Comparison of ENCODE assay signal across 20 mouse cellular contexts in genomic region chr3:134184042-134184441, GRCm38 (mm10). TPM values are rescaled to one million over a fixed set of nuclear protein-coding genes. Genes with fewer than 3 reads are reported as not detected.
"Had no signal": no experiment of that assay in that cellular context is flagged by ENCODE, and none has a peak within 500 bp of the region (broad histone marks: within the 10 kb centered on the region; RNA-seq: fewer than 3 reads in every experiment).

No protein-coding gene starts in this region.

- H3K9ac ChIP-seq: limb, embryonic 12.5 days; limb, embryonic 15.5 days; liver, embryonic 14.5 days; liver, postnatal 0 days; lung, embryonic 14.5 days; midbrain, embryonic 12.5 days; midbrain, embryonic 15.5 days; neural tube, embryonic 13.5 days had no signal

- H3K4me2 ChIP-seq: limb, embryonic 12.5 days; limb, embryonic 15.5 days; liver, embryonic 11.5 days; lung, embryonic 14.5 days; midbrain, embryonic 12.5 days; midbrain, embryonic 15.5 days; neural tube, embryonic 13.5 days had no signal

- DNase-seq: kidney, postnatal 14 days; kidney, postnatal 4 days; left cerebral cortex, postnatal 4 days; liver, postnatal 0 days; lung, embryonic 14.5 days; thymus, adult 18-20 months; thymus, postnatal 14 days; thymus, postnatal 4 days had no signal

- H3K4me3 ChIP-seq: limb, embryonic 12.5 days; limb, embryonic 15.5 days; midbrain, embryonic 12.5 days; midbrain, embryonic 15.5 days; myocyte; neural tube, embryonic 13.5 days had no signal

- H3K9me3 ChIP-seq: limb, embryonic 12.5 days; limb, embryonic 15.5 days; midbrain, embryonic 12.5 days; midbrain, embryonic 15.5 days; neural tube, embryonic 13.5 days had no signal

- H3K4me1 ChIP-seq: limb, embryonic 15.5 days; midbrain, embryonic 12.5 days; midbrain, embryonic 15.5 days; neural tube, embryonic 13.5 days had no signal

- H3K27me3 ChIP-seq: limb, embryonic 12.5 days; limb, embryonic 15.5 days; midbrain, embryonic 12.5 days; midbrain, embryonic 15.5 days; neural tube, embryonic 13.5 days had no signal

- ATAC-seq: liver, postnatal 0 days; lung, postnatal 0 days; midbrain, embryonic 15.5 days had no signal

- H3K27ac ChIP-seq: limb, embryonic 12.5 days; limb, embryonic 15.5 days; liver, embryonic 14.5 days; macrophage; midbrain, embryonic 12.5 days; midbrain, embryonic 15.5 days; neural tube, embryonic 13.5 days had no signal

- H3K36me3 ChIP-seq: limb, embryonic 12.5 days; limb, embryonic 15.5 days; midbrain, embryonic 12.5 days; midbrain, embryonic 15.5 days; neural tube, embryonic 13.5 days had no signal

RNA-seq across cellular contexts. Expression of gene Cxxc4, which starts 52.2 kb away (rescaled TPM):
- total RNA-seq: megakaryocyte, adult 5-6 weeks; monocyte, adult 5-6 weeks had no signal
- polyA plus RNA-seq: macrophage had no signal
